Comparison of ENCODE assay signal across 1 mouse cellular context in the genomic region with DNA sequence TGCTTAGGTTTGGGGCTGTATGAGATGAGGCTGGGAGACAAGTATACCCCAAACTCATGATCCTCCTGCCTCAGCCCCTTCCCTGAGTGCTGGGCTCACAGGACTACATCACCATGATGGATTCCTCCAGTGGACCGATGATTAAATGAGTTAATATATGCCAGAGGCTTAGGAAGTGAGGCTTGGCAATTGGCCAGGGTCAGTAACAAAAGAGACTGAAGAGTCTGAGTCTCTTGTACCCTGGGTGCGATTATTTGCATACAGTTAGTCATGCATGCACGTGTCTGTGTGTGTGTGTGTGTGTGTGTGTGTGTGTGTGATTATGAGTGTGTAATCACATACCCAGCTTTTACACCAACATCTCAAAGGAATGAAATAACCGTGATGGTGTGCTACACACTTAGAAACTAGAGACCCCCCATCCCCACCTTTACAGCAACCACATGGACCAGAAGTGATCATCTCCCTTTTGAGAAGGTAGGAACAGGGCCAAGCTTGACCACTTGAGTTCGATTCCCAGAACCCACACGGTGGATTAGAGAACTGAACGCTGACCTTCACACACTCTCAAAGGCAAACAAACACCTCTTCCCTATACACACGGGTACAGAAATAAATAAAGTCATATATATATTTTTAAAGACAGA.
TF ChIP-seq lines count a peak whose summit lies in the region.

No protein-coding gene starts in this region.

TF ChIP-seq in MEL, 35 proteins besides CTCF, POLR2A, EP300 and RAD21 (continued from another document):
- TF ChIP-seq MXI1 (IDR thresholded peaks at IDR 0.05; ENCODE audit: low read depth, low read length) (peak; percentile 84), MEF2A (IDR thresholded peaks at IDR 0.05; ENCODE audit: extremely low read depth, insufficient replicate concordance, low read depth, low read length, poor library complexity, severe bottlenecking) (no peak), USF2 (IDR thresholded peaks at IDR 0.05; ENCODE audit: borderline replicate concordance in 1 of 2, insufficient read depth in 1 of 2, low read depth in 1 of 2, low read length in 2 of 2) (no peak), CHD1 (IDR thresholded peaks at IDR 0.05; ENCODE audit: low read depth, low read length) (peak; percentile 96), TCF12 (IDR thresholded peaks at IDR 0.05; ENCODE audit: low read depth, low read length) (no peak), ELF1 (IDR thresholded peaks at IDR 0.05; ENCODE audit: low read depth, low read length) (no peak), CHD2 (IDR thresholded peaks at IDR 0.05; ENCODE audit: low read length) (no peak), ZNF384 (IDR thresholded peaks at IDR 0.05; ENCODE audit: low read depth, low read length) (no peak), MAFK (IDR thresholded peaks at IDR 0.05; ENCODE audit: borderline replicate concordance, low read depth, low read length) (no peak), SIN3A (IDR thresholded peaks at IDR 0.05; ENCODE audit: low read length) (peak; percentile 76), KAT2A (conservative IDR thresholded peaks at IDR 0.05; ENCODE audit: low read depth, low read length) (no peak), POLR2AphosphoS5 (IDR thresholded peaks at IDR 0.05; ENCODE audit: borderline replicate concordance, low read depth, low read length) (no peak), MAZ (IDR thresholded peaks at IDR 0.05; ENCODE audit: low read depth, low read length) (peak; percentile 12; the same call in 1 of the 2 replicates), HCFC1 (IDR thresholded peaks at IDR 0.05; ENCODE audit: low read depth, low read length) (no peak; the same call in 1 of the 2 replicates), USF1 (IDR thresholded peaks at IDR 0.05; ENCODE audit: low read depth, low read length) (peak; percentile 54; the same call in 1 of the 2 replicates), MAX (IDR thresholded peaks at IDR 0.05; ENCODE audit: low read length) (peak; percentile 85), ZKSCAN1 (IDR thresholded peaks at IDR 0.05; ENCODE audit: low read depth, low read length) (no peak), NELFE (IDR thresholded peaks at IDR 0.05; ENCODE audit: low read depth, low read length) (peak; percentile 12; the same call in 1 of the 2 replicates), ZMIZ1 (IDR thresholded peaks at IDR 0.05; ENCODE audit: low read depth, low read length) (0 out of 2 replicates have a peak, but pooled peaks have one; percentile 40), NRF1 (IDR thresholded peaks at IDR 0.05; ENCODE audit: insufficient read depth, low read depth, low read length, poor library complexity, severe bottlenecking) (no peak), MYC (IDR thresholded peaks at IDR 0.05; ENCODE audit: low read depth, low read length) (peak; percentile 93), JUND (IDR thresholded peaks at IDR 0.05; ENCODE audit: low read depth, low read length) (no peak), MYB (IDR thresholded peaks at IDR 0.05; ENCODE audit: low read depth, low read length) (no peak), UBTF (IDR thresholded peaks at IDR 0.05; ENCODE audit: borderline replicate concordance, insufficient read depth, low read depth, low read length) (no peak), ZC3H11A (IDR thresholded peaks at IDR 0.05; ENCODE audit: low read depth, low read length) (no peak), GABPA (IDR thresholded peaks at IDR 0.05; ENCODE audit: low read depth, low read length) (no peak), BHLHE40 (IDR thresholded peaks at IDR 0.05; ENCODE audit: borderline replicate concordance, low read depth, low read length) (peak; percentile 98), E2F4 (IDR thresholded peaks at IDR 0.05; ENCODE audit: borderline replicate concordance, low read depth, low read length) (no peak), ETS1 (IDR thresholded peaks at IDR 0.05; ENCODE audit: low read depth, low read length) (peak; percentile 87), GATA1 (IDR thresholded peaks at IDR 0.05; ENCODE audit: low read depth, low read length) (no peak; the same call in 1 of the 2 replicates), TAL1 (IDR thresholded peaks at IDR 0.05; ENCODE audit: low read length) (no peak), SMC3 (IDR thresholded peaks at IDR 0.05; ENCODE audit: low read depth, low read length) (no peak), TBP (IDR thresholded peaks at IDR 0.05; ENCODE audit: low read depth, low read length) (no peak)
